Mouse (Mus musculus): Measurements from ENCODE around the gene Ktn1.

Gene Ktn1

DNA sequence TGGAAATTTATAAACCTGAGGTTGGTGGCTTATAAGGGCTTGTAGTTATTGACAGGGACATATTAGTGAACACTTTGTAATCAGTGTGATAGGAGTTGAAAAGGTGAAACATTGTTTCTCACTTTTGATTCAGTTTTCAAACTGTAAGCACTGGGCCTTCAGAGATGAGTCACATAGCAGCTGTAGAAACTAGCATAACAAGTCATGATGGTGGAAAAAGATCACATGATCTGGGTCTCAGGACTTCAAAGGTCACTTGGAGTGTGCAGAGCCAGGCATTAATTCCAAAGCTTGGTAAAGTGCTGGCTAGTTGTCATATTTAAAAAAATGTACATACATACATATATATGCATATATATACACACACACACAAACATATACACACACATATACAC, 16.2 kb downstream of the Ktn1 start:
- DNase-seq (ENCODE audit: extremely low spot score) = no peak

DNA sequence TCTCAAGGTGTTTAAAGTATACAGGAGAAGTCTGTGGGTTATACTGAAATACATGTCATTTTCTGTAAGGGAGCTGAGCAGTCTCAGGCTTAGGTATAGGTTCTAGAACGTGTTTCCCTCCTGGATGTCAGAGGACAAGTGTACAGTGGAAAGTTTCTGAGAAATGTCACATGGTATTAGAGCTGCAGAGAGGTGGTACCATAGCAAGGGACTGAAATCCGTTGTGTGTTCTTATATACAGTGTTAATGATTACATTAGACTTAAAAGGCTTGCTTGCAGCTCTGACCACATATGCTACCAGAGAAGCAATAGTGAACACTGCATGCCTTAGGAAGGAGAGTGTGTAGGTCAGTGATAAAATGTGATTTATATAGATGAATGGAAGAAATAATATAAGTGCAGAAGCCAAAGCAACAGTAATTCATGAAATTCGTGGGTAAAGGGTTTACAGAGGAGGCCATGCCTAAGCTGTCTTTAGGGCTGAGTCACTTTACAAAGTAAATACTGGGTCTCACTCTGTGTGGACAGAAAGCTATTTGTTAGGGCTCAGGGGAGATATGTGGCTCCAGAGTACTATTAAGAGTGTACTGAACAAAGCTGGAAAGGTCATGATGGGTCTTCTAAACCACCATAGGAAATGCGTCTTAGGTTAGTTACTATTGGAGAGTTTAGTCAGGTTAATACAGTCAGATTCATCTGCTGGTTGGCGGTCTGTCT, 17.0 kb downstream of the Ktn1 start:
- DNase-seq (ENCODE audit: extremely low spot score) = no peak

DNA sequence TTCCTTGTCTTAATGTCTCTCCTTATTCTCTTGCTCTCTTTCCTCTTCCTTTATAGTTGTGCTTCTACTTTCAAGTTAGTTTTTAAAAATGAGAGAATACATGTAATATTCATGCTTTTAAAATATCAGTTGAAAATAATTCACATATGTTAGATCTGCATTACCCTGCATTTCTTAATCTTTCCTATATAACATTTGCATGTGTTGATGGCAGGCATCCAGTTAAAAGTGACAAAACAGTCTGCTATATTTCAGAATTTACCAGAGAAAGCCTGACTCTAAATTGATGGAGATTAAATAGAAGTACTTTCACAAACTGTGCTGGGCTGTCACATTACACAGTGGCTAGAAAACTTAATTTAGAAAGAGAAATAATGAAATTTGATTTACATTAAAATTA, 19.8 kb downstream of the Ktn1 start:
- no peak for DNase-seq (ENCODE audit: extremely low spot score)

DNA sequence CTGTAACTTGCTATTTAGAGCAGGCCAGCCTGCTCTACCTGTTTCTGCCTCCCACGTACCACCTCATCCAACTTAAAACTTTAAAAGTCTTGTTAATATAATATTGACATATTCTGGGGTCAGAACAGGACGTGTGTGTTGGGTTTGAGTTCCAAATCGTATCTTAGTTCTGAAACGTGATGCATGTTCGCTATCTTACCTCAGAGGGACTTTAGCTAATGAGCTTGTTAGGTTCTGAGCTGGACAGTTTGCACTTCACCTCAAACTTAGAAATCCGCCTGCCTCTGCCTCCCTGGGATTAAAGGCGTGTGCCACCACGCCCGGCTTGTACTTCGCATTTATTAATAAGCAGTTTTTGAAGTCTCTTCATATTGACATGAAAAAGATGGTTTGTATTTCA, 34.6 kb downstream of the Ktn1 start:
- DNase-seq (ENCODE audit: extremely low spot score) = no peak

DNA sequence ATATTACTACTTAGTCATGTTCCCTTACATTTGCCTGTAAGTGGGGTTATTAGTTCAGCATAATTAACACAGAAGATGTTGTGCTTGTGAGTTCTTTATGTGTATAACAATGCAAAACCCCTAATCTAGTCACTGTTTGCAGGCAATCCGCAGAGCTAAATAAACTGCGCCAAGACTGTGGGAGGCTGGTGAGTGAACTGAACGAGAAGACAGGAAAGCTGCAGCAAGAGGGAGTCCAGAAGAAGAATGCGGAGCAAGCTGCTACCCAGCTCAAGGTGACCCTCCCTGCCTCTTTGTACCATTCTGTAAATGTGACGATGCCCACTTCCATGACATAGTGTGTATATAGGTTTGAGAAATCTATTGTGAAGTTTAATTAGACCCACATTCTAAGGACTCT, 36.3 kb downstream of the Ktn1 start:
- no peak for DNase-seq (ENCODE audit: extremely low spot score)

DNA sequence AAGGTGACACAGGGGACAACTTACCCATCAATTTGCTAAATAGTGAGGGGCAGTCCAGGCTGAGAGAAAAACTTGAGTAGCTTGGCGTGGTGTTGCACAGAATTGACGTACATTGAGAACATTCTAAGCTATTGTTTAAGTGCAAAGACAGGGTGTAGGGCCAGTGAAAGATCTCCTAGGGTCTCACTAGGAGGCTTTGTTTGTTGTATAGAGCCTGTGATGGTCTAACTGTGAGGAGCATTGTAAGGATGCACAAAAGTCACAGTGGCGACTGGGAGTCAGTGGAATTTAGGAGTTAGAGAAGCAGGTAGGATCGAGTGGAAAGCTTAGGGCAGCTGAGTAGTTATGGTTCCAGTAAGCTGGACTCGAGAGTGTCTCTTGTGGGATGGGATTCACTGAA, 50.9 kb downstream of the Ktn1 start:
- no peak for DNase-seq (ENCODE audit: extremely low spot score)

DNA sequence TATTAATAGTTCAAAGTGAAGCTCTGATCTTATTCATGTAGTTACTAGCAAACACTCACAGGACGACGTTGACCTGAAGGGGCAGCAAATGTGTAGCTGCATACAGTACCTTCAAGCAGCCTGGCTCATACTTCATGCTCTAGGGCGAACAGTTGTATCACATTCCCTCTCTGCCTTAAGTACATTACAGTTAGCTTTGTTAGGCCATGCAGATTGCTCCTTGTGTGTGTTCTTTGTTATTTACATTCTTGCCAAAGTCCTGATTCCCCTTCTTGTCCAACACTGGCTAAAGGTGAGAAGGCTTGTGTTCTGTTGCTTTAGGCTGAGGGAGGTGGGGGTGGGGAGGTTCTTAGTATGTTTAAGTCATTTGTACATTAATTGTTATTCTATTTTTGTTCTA, 61.3 kb downstream of the Ktn1 start:
- no peak for DNase-seq (ENCODE audit: extremely low spot score)

DNA sequence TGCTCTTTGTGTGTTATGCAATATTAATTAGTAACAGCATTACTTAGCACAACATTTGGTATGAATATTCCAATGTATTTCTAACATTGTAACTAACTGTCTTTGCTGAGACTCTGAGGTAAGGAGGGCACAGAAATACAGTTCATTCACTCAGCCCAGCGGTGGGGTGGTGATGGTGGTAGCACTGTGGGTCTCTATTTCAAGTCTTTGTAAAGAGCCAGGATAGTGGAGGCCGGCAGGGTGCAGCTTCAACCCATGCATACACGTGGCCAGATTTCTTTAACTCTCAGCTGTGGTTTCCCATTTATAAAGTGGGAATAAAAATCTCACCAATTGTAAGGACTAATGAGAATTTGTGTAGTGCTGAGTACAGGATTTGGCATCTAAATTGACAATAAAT, 67.5 kb downstream of the Ktn1 start:
- DNase-seq (ENCODE audit: extremely low spot score) = no peak

DNA sequence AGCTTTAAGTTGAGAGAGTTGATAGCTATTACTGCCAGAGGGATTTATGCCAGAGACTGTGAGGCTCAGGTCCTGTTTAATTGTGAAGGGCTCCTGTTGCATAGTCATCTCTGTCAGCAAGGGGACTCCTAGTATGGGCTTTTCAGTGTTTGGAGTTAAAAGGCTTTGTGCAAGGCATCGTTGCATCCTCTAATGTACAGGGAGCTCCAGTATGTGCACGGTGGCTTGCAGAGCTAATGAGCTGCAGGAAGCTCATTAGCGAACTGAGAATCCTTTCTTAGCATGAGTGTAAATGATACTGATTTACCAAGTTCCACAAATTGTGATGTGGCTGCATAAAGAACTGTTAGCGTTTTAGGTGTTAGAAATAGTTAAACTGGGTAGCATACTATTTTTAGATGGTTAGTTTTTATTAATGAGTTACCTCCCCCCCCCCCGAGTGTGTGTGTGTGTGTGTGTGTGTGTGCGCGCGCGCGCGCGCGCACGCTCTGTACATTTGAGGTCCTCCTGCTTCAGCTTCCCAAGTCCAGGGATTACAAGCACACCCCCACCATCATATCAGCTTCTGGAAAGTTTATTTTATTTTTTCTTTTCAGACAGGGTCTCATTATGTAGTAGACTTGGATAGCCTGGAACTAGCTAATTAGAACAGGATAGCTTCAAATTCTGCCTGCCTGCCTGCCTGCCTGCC, 69.8 kb downstream of the Ktn1 start:
- DNase-seq (ENCODE audit: extremely low spot score) = no peak

DNA sequence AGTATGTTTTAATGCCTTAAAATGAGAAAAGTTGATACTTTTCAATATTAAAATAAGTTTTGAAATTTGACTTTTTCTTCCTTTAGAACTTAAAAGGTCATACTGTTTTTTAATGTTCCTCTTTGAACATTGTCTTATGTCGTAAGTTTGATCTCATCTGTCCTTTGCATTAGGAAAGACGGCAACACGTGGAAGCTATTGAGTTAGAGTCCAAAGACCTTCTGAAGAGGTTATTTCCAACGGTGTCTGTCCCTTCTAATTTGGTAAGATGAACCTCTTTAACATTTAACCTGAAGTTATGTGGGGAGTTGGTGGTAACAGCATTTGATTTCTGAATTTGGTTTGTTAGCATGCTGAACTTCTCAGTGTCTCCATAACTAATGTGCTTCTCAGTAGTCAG, 71.8 kb downstream of the Ktn1 start:
- DNase-seq (ENCODE audit: extremely low spot score) = no peak

DNA sequence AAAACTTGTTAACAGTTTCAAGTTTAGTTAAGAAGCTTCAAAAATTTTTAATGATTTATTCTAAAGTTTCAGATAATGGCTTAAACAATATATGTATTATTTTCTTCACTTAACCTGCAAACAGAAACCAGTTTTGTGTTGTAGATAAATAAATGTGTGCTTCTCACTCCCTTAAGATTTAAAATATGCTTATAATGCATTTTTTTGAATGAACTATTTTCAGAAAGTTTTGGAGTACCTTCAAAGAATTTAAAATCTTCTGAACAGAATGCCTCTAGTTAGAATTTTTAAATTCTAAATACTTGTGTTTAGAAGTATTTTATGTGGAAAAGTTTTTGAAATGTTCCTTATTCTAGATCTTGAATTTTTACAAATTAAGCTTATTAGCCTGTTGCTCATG, 74.8 kb downstream of the Ktn1 start:
- DNase-seq (ENCODE audit: extremely low spot score) = no peak

DNA sequence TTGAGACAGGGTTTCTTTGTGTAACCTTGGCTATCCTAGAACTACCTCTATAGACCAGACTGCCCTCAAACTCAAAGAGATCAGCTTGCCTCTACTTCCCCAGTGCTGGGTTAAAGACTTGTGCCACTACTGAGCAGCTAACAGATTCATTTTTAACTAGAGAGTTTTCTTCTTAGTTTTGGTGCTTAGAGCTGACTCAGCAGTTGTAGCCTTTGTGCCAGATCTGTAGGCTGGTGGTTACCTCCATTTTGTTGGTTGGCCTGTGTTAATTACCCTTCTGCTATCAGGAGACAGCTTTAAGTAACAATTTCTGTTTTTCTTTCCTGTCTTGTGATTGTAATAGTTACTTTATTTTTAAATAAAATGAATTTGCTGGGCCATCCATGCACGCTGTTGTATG, 80.3 kb downstream of the Ktn1 start:
- no peak for DNase-seq (ENCODE audit: extremely low spot score)

DNA sequence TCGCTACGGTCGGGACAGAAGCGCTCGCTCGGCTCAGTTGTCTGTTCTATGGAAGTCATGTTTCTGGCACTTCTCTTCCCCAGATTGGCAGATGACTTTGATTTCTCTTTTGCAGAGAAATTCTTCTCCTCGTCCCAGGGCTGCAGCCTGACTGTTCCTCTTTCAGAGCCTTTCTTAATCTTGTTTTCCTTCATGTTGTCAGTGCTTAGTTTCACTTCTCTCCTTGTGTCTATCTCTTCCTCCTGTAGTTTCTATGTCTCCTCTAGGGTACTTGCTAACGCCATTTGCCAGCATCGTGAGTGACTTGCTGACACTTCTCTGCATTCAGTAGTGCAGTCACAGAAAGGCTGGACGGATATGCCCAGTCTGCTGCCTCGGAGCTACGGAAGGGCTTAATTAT, 87.1 kb downstream of the Ktn1 start:
- no peak for DNase-seq (ENCODE audit: extremely low spot score)

DNA sequence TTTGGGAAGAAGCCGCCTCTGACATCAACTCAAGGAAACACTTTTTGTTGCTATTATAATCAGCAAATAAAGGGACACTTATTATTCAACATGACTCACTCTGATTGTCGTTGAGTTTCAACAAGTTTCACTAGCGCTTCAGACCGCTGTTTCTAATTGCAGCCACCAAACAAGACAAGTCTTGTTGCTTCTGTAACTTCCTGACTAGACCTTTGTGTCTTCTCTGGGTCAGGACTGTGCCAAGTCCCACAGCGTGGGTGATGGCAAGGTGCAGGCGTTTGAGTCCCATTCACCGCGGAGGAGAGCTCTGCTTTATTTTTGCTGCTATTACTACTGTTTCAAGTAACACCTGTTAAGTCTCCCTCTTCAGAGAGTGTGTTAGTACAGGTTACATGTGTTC, 88.2 kb downstream of the Ktn1 start:
- DNase-seq (ENCODE audit: extremely low spot score) = no peak

DNA sequence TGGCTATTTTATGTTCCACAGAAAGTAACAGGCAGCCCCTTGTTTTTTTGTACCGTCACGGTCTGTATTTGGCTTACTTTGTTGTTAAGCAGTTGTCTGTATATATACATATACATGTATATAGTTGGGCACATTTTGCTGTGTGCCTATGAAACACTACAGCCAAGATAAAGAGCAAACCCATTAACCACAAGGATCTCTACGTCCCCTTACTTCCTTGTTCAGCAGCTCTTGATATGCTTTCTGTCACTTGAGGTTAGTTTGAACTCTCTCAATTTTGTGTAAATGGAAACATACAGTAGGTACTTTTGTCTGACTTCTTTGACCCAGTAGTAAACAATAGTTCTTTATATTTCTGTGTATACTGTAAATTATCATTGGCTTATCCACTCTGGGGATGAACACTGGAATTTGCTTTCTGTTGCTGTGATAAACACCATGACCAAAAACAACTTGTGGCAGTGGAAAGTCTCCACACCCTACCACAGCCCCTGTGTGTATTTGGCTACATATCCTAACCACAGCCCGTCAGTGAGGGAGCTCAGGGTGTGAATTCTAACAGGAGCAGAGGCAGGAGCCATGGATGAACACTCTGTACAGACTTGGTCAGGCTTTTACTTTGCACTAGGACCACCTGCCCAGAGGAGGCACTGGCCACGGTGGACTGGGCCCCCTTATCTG, 92.2 kb downstream of the Ktn1 start:
- no peak for DNase-seq (ENCODE audit: extremely low spot score)

DNA sequence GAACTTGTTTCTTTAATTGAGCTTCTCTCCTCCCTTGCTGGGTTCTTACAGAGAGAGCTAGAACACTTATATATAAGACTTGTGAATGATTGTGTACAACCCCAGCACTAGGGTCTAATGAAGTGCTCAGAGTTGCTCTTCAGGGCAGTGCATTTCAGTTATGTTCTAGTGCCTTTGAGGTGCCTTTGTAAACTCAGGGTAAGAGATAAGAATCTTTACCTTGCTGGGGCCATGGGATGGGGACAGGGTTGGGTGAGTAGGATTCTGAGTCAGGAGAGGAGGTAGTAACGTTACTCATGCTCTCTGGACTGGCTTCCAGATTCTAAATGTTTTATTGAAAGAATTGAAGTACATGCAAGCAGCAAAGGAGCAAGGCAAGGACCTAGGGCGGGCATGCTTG, 92.8 kb downstream of the Ktn1 start:
- DNase-seq (ENCODE audit: extremely low spot score) = no peak

DNA sequence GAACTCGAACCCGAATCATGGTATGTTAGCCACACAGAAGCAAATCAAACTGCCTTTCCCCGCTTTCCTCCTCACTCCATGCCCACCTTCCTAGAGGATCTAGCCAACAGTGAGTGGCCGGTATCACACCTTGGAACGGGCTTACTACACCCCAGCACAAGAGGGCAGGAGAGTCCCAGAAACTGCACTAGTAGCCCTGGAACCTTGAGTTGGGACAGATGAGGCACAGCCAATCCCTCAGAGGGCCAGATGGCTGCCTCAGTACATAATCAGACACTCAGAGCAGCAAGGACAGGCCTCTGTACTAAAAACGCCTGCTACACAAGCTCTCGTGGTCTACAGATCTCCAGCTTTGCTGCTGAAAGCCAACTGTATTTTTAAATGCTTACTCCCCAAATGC, 94.4 kb downstream of the Ktn1 start:
- DNase-seq (ENCODE audit: extremely low spot score) = no peak

DNA sequence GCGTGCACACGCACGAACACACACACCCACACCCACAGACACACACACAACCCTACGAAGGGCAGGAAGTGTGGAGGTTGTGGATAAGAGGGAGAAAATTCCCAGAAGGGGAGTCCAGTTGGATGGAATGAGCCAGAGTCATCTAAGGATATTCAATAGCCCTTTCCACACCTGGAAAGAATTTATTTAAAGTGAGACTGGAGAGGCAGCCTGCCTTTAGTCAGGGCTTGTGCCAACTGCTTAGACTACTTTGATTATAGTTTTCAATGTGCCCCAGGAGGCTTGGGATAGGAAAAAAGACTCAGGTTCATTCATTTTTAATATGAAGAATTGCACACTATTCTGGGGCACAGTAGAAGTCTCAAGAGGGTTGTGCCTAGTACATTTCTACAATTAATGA, 96.8 kb downstream of the Ktn1 start:
- DNase-seq (ENCODE audit: extremely low spot score) = no peak

DNA sequence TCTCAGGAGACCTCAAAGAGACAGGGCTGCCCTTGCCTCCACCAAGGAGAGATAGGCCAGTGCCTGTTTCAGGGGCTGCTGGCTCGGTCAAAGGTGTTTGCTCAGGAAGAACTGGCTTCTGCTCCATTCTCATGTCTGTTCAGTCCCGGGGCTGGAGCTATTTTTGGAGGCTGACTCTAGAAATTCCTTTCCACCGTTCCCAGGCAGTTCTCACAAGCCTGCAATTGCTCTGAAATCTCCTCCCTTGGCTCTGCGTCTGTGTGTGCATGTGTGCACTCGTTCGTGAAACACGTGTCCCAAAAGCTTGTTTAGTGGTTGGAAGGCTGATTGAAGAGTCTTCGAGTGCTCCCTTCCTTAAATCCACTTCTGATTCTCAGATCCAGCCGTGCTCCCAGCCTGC, 99.3 kb downstream of the Ktn1 start:
- DNase-seq (ENCODE audit: extremely low spot score) = no peak

DNA sequence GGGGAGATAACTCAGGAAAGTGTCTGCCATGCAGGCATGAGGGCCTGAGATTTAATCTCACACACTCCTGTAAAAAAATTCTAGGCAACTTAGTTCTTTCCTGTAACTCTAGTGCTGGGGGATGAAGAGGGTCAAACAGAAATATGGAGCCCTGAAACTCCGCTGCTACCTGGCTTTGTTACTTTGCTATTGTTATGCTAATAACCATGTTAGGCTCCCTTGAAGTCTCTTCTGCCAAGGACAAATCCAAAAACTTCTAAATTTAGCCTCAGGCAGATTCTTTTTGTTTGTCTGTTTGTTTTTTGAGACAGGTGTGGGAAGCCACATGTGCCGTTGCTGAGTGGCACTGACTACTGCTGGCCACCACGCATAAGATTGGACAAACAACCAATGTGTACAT, 100.5 kb downstream of the Ktn1 start:
- DNase-seq (ENCODE audit: extremely low spot score) = no peak

DNA sequence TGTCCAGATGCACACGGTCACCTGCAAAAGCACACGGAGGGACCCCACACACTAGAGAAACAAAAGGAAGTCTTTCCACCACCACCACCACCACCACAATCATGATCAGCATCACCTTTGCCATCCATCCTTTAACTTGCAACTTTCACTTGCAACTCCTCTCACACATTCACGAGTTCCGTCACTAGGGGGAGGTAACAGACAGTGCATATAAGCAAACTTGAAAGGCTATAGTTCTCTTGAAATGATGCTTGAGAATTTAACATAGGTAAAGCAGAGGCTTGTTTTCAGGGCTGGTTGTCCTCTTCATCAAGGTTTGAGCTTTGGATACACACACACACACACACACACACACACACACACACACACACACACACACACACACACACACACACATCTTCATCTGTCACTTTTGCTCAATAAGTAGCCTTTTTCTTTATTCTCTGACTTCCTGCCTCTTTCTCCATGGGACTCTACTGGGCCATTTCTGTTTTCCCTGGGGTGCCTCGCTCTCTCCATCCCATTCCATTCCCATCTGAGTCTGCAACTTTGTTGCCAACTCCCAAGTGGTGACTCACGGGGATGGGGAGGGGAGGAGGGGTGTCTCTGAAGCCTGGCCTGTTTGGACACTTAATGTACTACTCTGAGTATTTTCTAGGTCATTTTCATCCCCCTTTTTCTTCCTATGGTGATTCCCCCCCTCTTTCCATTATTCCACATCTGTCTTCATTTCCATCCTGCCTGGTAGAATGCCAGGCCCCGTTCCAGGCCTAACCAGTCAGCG, 103.4 kb downstream of the Ktn1 start:
- DNase-seq (ENCODE audit: extremely low spot score) = peak; percentile 47

DNA sequence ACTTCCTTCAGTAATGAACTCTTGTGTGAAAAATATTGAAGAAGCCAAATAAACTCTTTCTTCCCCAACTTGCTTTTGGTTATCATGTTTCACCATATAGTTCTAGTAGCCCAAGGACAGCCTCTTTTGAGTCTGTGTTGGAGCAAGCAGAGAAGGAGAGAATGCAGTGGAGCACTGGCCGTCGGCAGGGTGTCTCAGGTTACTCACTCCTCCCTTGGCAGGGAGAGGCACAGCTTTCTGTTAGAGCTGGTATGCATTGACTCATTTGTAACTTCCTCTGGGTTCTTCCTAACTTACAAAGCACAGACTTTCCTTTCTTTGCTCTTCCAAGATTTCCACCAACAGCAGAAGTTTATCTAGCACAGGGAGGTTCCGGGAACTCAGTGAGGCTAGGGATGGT, 105.3 kb downstream of the Ktn1 start:
- DNase-seq (ENCODE audit: extremely low spot score) = no peak

Data from embryo, embryonic 9.5 days (tissue).